Mouse (Mus musculus) megakaryocyte, embryonic 14.5 days (primary cell): ENCODE results near the gene Atp5h.

ENCODE experiments used
- FLI1 ChIP-seq: IDR thresholded peaks from 2 replicates; pipeline ENCODE4 v1.6.1; 2012; ENCODE audit warnings: low read length, inconsistent platforms, mixed read lengths
- GATA1 ChIP-seq: IDR thresholded peaks from 3 replicates; pipeline ENCODE4 v1.6.1; 2012; ENCODE audit warnings: mixed read lengths, low read length, inconsistent platforms, borderline replicate concordance

GRCm38 (mm10) chr11:115435596-115436337 is 16.0 kb upstream of the Atp5h start:
- TF ChIP-seq GATA1 = no peak
- no peak for TF ChIP-seq FLI1
